Mouse (Mus musculus) bone marrow, adult 2 months (tissue): ENCODE measurements around the gene Gata2. TPM values are rescaled to one million over a fixed set of nuclear protein-coding genes. Genes with fewer than 3 reads are reported as not detected.

Experiments used
- H3K27ac ChIP-seq: fragments of 200-500 bp; 2 replicates; pipeline ENCODE4 v1.5.1; 2012; ENCODE audit warnings: low read depth, mild to moderate bottlenecking, control low read depth, inconsistent platforms, low read length; ENCODE audit not compliant: control insufficient read depth, poor library complexity, insufficient read depth
- H3K4me1 ChIP-seq: fragments of 200-500 bp; 2 replicates; pipeline ENCODE4 v1.6.1; 2011; ENCODE audit warnings: low read length; ENCODE audit not compliant: control insufficient read depth, insufficient read depth
- H3K4me3 ChIP-seq: fragments of 200-500 bp; replicated peaks from 2 replicates; pipeline ENCODE3; 2011; ENCODE audit warnings: mild to moderate bottlenecking, low read depth, low read length, control low read depth; ENCODE audit not compliant: control insufficient read depth
- CTCF ChIP-seq: fragments of 200-500 bp; IDR thresholded peaks from 2 replicates; pipeline ENCODE4 v1.5.1; 2011; ENCODE audit warnings: low read length, control low read depth; ENCODE audit not compliant: control insufficient read depth, insufficient read depth
- POLR2A ChIP-seq: fragments of 200-500 bp; IDR thresholded peaks from 2 replicates; pipeline ENCODE4 v1.6.1; 2011; ENCODE audit warnings: low read depth, mild to moderate bottlenecking, control low read depth, low read length, borderline replicate concordance; ENCODE audit not compliant: control insufficient read depth
- WGBS: fragments of 180-500 bp; shearing (Covaris S2); methylation state at CpG from one replicate; pipeline ENCODE4 v1.1.7; 2018; 5-methylcytosine and 5-hydroxymethylcytosine counted together
- polyA plus RNA-seq: library from polyadenylated mRNA; stranded (reverse); fragments of >200 nt; gene quantifications from 2 replicates; pipeline ENCODE4 v1.2.4, GENCODE M21; 2011; ENCODE audit warnings: low replicate concordance; ENCODE audit not compliant: missing spikeins, insufficient read depth, insufficient read length

Gene Gata2
- polyA plus RNA-seq, 1 experiment, result 10.4 TPM

DNA sequence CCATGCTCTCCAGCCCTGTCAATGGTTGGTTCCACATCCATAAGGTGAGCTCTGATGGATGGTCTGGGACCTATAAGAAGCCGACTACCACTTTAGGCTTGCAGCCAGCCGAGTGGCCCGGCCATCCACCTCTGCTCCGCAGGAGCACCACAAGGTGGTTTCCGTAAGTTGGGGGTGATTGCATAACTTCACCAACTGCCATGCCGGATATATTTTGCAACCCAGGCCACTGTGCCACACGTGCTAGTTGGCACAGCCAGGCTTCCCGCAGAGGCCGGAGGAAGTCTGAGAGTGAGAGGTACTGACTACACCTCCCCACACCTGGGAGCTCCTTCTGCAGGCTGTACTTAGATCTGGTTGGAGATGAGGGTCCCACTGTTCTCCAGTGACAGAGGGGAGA lies 27.6 kb upstream of the Gata2 start:
- no peak for TF ChIP-seq POLR2A
- Histone ChIP-seq H3K27ac (no peak overlapping the region), H3K4me3 (no peak overlapping the region), H3K4me1 (peaks cover 6% of the 10 kb centered on the region)
- WGBS, result 29% methylated on average over 9 of the region's 9 CpGs

DNA sequence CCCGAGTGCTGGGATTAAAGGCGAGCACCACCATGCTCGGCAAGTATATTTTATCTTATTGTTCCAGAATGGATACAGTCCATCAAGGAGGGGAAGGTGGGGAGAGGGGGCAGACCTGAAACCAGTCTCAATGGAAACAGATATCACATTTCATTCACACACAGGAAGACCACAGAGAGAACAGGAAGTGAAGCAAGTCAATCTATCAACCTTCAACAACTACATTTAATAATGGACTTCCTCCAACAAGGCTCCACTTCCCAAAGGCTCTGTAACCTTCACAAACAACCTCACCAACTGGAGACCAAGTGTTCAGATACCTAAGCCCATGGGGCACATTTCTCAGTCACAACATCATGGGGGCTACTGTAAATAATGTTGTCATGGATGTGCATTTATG lies 19.5 kb upstream of the Gata2 start:
- no peak overlapping the region for H3K4me3 ChIP-seq
- H3K27ac ChIP-seq, result no peak overlapping the region
- H3K4me1 ChIP-seq, result no peaks in the 10 kb centered on the region
- 88% methylated on average over 3 of the region's 3 CpGs for WGBS
- no peak for TF ChIP-seq POLR2A
- no peak for TF ChIP-seq CTCF

DNA sequence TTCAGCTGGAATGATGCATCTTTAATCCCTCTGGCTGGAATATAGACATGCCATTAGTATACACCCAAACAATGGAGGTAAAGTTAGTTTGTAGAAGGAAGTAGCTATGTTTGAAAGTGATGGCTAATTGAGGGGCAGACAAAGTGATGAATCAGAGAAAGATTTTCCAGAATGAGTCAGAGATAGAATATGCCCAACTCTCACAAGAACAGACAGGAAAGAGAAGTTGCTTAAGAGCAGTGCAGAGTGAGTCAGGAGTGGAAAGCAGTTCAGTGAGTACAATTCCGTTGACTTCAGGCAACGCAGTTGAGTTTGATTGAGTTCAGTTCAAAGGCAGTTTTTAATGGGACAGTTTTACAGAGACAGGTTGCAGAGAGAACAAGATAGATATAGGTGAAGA lies 19.0 kb upstream of the Gata2 start:
- H3K4me3 ChIP-seq, result no peak overlapping the region
- 72% methylated on average over 2 of the region's 2 CpGs for WGBS
- no peaks in the 10 kb centered on the region for H3K4me1 ChIP-seq
- no peak for TF ChIP-seq POLR2A
- no peak for TF ChIP-seq CTCF
- no peak overlapping the region for H3K27ac ChIP-seq

DNA sequence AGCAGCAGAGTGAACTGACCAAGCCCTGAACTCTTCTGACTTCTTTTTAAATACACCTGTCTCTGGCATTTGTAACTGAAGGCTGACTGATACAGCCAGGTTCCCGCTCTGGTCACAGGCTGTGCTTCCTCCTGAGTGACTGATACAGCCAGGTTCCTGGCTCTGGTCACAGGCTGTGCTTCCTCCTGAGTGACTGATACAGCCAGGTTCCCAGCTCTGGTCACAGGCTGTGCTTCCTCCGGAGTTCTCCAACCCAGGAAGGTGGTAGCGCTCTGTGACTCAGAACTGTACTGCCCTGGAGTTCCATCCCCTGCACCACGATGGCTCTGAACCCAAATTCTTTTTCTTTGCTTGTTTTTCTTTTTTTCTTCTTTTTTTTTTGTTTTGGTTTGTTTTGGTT lies 9.0 kb upstream of the Gata2 start:
- Histone ChIP-seq H3K27ac (no peak overlapping the region), H3K4me1 (no peaks in the 10 kb centered on the region; the same call in none of the 2 replicates), H3K4me3 (no peak overlapping the region)
- TF ChIP-seq CTCF (no peak), POLR2A (no peak)
- 11% methylated on average over 4 of the region's 4 CpGs for WGBS

DNA sequence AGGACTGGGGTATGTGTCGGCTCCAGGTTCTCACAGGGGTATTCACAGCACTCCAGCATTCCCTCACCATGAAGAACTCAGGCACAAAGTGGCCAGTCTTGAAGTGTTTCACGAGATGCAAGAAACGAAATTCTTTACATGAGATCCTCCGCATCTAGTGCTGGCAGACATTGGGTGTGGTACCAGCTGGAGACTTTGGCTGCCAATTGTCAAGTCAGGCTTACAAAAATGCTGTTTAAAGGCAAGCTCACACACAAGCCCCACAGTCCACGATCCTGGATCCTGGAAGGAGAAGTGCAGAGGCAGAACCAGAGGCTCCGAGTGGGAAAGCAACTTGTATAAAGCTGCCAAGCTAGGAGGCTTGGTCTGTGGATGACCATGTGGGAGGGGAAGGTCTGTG lies 5.5 kb upstream of the Gata2 start:
- no peak overlapping the region for H3K4me3 ChIP-seq
- H3K4me1 ChIP-seq, result no peaks in the 10 kb centered on the region; the same call in none of the 2 replicates
- WGBS, result 76% methylated on average over 6 of the region's 6 CpGs
- no peak overlapping the region for H3K27ac ChIP-seq
- TF ChIP-seq POLR2A, result no peak
- no peak for TF ChIP-seq CTCF

DNA sequence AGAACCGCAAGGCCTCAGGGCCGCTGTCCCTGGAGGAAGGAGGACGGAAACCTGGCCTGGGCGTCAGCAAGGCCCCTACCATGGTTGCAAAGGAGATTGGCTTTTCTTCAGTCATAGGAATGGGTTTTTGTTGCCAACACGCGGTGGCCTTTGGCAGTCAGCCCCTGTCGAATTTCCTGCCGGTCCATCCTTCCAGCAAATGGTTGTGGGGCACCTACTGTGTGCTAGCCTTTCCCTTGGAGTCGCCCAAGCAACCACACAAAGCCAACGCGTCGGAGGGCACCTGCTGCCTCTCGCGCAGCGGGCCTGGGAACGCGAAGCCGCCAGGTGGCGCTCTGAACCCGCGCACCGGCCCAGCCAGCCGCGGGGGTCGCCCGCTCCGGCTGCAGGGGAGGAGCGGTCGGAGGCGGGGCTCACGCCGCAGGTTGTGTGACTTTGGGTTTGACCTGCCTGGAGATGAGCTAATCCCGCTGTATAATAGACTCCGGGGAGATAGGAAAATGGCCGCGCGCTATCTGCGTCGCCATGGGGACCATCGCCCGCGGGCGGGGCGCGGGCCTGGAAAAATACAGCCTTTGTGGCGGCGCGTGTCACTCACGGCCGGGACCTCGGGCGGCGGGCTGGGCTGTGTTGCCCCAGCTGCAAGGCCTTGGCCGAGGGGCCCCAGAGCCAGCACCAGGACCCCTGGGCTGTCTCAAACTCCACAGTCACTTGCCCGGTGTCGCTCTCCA lies 4.2 kb upstream of the Gata2 start:
- Histone ChIP-seq H3K27ac (no peak overlapping the region), H3K4me3 (peak overlapping the region; percentile 56), H3K4me1 (no peaks in the 10 kb centered on the region; the same call in 1 of the 2 replicates)
- WGBS, result 2% methylated on average over 56 of the region's 56 CpGs
- TF ChIP-seq POLR2A (no peak; the same call in 1 of the 2 replicates), CTCF (peak; percentile 77)

DNA sequence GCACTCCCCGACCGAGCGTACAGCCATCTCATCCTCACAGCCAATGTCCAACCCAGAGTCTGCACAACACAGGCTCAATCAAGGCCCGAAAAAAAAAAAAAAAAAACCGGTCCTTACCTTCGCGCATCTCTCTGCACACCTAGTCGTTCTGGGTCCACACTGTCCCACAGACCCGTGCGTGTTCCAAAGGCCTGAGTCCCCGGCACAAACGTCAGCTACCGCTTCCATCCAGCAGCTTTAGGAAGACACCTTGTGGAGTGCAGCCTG lies 3.7 kb upstream of the Gata2 start:
- Histone ChIP-seq H3K4me3 (no peak overlapping the region), H3K27ac (no peak overlapping the region), H3K4me1 (no peaks in the 10 kb centered on the region)
- 46% methylated on average over 13 of the region's 13 CpGs for WGBS
- no peak for TF ChIP-seq CTCF
- no peak for TF ChIP-seq POLR2A

DNA sequence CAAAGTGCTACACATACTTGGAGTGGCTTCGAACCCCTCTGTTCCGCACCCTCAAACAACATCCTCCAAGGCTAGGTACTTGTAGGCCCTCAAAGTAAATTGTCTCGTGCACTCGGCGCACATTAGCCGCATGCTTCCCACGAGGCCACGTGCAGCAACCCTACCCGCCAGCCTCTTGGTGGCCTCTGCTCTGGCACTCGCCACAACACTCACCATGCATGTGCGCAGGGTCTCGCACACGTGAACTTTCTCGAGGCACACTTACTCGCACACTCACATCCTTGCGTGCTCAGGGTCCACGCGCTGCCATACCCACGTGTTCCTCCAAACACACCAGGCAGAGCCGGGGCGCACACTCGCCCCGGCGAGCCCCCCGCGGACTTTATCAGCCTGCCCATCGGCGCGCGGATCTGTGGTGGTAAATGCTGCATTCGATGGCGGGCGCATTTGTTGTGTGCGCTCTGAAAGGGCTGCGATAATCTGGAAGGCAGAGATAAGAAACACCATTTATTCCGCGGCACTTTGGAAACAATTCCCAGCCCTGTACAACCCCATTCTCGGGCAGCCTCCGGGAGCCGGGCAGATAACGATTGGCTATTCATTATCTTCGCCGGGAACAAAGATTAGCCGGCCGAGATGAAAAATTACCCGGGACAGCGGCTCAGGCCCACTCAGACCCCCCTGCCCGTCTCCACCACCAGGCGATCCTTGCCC lies 3.2 kb upstream of the Gata2 start:
- WGBS, result 77% methylated on average over 49 of the region's 49 CpGs
- Histone ChIP-seq H3K4me1 (no peaks in the 10 kb centered on the region), H3K4me3 (no peak overlapping the region), H3K27ac (no peak overlapping the region)
- TF ChIP-seq CTCF, result no peak
- TF ChIP-seq POLR2A, result no peak

DNA sequence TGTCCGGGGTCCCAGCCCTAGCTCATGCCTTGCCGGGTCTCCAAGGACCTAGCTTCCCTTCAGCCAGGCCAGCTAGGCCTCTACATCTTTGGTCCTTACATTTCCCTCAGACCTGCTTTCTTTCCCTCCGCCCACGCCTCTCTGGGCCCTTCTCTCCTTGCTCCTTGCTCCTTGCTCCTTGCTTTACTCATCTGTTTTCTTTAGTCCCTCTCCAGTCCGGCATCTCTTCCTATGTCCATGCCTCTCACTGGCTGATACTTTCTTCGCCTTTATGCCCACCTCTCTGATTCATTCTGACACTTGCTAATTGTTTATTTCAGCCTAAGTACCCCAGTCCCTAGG lies 2.7 kb upstream of the Gata2 start:
- Histone ChIP-seq H3K4me1 (no peaks in the 10 kb centered on the region), H3K27ac (no peak overlapping the region), H3K4me3 (no peak overlapping the region)
- WGBS, result 87% methylated on average over 6 of the region's 6 CpGs
- TF ChIP-seq CTCF (no peak), POLR2A (no peak)
